Mouse (Mus musculus): ENCODE results near the gene Plcg1. TPM values are rescaled to one million over a fixed set of nuclear protein-coding genes. Genes with fewer than 3 reads are reported as not detected.

Plcg1 gene
- total and polyA plus RNA-seq, 2 experiments from 2014 or later = 21.6 to 53.4 TPM

DNA sequence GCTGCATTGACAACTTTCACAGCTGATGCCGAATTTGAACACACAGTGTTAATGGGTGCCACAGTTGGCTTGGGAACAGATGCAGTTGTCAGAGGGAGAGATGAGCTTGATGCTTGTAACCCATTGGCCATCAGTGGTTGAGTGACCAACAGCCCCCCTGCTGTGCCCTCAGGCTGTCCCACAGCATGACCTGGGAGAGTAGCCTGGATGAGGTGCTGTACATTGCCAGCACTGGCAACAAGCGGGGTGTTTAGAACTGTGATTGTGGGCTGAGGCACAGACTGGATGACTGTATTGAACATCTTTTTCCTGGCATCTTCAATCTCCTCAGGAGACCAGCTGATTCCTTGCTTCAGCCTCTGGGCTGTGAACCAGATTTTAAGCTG is 49.7 kb downstream of the Plcg1 start:
- TF ChIP-seq EP300 (IDR thresholded peaks at IDR 0.05; ENCODE audit: low read depth) = no peak
- no peak overlapping the region for H3K27ac ChIP-seq (ENCODE audit: low read depth)
- peaks cover 35% of the 10 kb centered on the region for H3K36me3 ChIP-seq (replicated peaks; ENCODE audit: control insufficient read depth, insufficient read depth, low read length)
- H3K4me2 ChIP-seq (ENCODE audit: low read depth, low read length) = no peak overlapping the region
- no peak for ATAC-seq (ENCODE audit: insufficient read depth, low read depth)
- peaks cover 5% of the 10 kb centered on the region; the same call in 1 of the 2 replicates for H3K4me1 ChIP-seq (ENCODE audit: control insufficient read depth, insufficient read depth)
- 98% methylated on average over 2 of the region's 2 CpGs for WGBS
- no peak overlapping the region for H3K9ac ChIP-seq (replicated peaks; ENCODE audit: low read depth, low read length)
- H3K4me3 ChIP-seq (ENCODE audit: low read depth, low read length) = no peak overlapping the region
- H3K9me3 ChIP-seq (replicated peaks; ENCODE audit: control insufficient read depth, low read length) = no peaks in the 10 kb centered on the region
- DNase-seq (ENCODE audit: low spot score) = no peak
- no peaks in the 10 kb centered on the region for H3K27me3 ChIP-seq (ENCODE audit: control insufficient read depth, insufficient read depth, low read length)

DNA sequence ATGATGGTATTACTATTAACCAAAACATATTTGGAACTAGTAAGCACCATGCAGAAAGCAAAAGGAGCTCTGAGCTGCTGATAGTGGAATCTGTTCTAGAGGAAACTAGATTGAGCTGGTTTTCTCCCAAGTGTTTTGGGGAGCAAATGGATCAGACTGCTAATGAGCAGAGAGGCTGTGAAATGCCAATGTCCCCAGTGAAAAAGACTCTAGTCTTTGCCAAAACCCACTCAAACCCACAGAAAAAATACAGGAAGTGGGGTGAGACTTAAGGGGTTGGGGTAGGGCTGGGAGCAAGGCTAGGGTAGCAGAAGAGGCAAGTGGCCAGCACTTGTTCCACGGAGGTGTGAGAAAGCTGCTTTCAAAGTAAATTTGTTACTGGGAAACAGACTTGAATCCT is 55.2 kb downstream of the Plcg1 start:
- Histone ChIP-seq H3K4me3 (ENCODE audit: low read depth, low read length) (no peak overlapping the region), H3K9me3 (replicated peaks; ENCODE audit: control insufficient read depth, low read length) (no peaks in the 10 kb centered on the region), H3K36me3 (replicated peaks; ENCODE audit: control insufficient read depth, insufficient read depth, low read length) (peaks cover 7% of the 10 kb centered on the region), H3K27ac (ENCODE audit: low read depth) (no peak overlapping the region), H3K9ac (replicated peaks; ENCODE audit: low read depth, low read length) (no peak overlapping the region), H3K4me1 (ENCODE audit: control insufficient read depth, insufficient read depth) (peaks cover 10% of the 10 kb centered on the region; the same call in 1 of the 2 replicates), H3K4me2 (ENCODE audit: low read depth, low read length) (no peak overlapping the region), H3K27me3 (ENCODE audit: control insufficient read depth, insufficient read depth, low read length) (no peaks in the 10 kb centered on the region)
- DNase-seq (ENCODE audit: low spot score) (no peak), ATAC-seq (ENCODE audit: insufficient read depth, low read depth) (no peak)
- 81% methylated on average over 1 of the region's 1 CpGs for WGBS
- TF ChIP-seq CTCF (IDR thresholded peaks at IDR 0.05; ENCODE audit: low read depth) (no peak), EP300 (IDR thresholded peaks at IDR 0.05; ENCODE audit: low read depth) (no peak)

DNA sequence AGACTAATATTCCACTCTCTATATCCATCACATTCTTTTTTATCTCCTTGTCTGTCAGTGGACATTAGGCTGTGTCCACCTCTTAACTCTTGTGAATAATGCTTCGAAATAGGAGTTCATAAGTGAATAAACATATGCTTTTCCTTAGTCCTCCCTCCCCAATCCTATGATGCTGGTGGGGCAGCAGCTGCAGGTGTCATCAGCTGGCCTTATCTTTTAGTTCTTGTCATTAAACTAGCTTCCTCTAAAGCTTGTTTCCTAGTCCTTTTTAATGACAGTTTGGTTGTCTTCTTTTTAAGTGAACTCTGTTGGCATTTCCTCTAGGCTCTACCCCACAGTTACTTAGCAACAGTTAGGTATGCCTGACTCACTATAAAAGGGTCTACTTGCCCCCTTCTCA is 57.9 kb downstream of the Plcg1 start:
- Histone ChIP-seq H3K9me3 (replicated peaks; ENCODE audit: control insufficient read depth, low read length) (no peaks in the 10 kb centered on the region), H3K27ac (ENCODE audit: low read depth) (no peak overlapping the region), H3K9ac (replicated peaks; ENCODE audit: low read depth, low read length) (no peak overlapping the region), H3K4me2 (ENCODE audit: low read depth, low read length) (no peak overlapping the region), H3K27me3 (ENCODE audit: control insufficient read depth, insufficient read depth, low read length) (no peaks in the 10 kb centered on the region), H3K4me3 (ENCODE audit: low read depth, low read length) (no peak overlapping the region), H3K4me1 (ENCODE audit: control insufficient read depth, insufficient read depth) (peaks cover 10% of the 10 kb centered on the region; the same call in 1 of the 2 replicates), H3K36me3 (replicated peaks; ENCODE audit: control insufficient read depth, insufficient read depth, low read length) (no peaks in the 10 kb centered on the region)
- no peak for ATAC-seq (ENCODE audit: insufficient read depth, low read depth)
- TF ChIP-seq EP300 (IDR thresholded peaks at IDR 0.05; ENCODE audit: low read depth) (no peak), CTCF (IDR thresholded peaks at IDR 0.05; ENCODE audit: low read depth) (no peak)
- DNase-seq (ENCODE audit: low spot score) = no peak
- 76% methylated on average over 1 of the region's 1 CpGs for WGBS

DNA sequence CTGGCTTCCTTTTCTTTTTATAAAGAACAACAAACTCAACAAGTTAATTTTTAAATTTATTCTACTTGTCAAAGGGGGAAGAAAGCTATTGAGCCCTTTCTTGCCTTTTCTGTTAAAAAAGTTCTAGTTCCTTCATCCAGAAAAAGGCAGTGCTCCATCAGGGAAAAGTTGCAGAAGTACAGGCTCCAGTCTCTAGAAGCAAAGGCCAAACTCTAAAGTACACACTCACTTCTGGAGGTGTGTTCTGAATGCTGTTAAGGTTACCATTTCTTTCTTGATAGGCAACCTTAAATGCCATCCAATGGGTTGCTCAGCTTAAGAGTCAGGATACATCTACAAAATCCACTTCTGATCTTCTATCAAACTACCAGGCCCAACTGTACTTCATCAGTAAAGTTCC is 58.6 kb downstream of the Plcg1 start:
- no peak overlapping the region for H3K4me2 ChIP-seq (ENCODE audit: low read depth, low read length)
- H3K9me3 ChIP-seq (replicated peaks; ENCODE audit: control insufficient read depth, low read length) = no peaks in the 10 kb centered on the region
- TF ChIP-seq EP300 (IDR thresholded peaks at IDR 0.05; ENCODE audit: low read depth) = no peak
- no peak for TF ChIP-seq CTCF (IDR thresholded peaks at IDR 0.05; ENCODE audit: low read depth)
- no peak for DNase-seq (ENCODE audit: low spot score)
- H3K9ac ChIP-seq (replicated peaks; ENCODE audit: low read depth, low read length) = no peak overlapping the region
- no peak overlapping the region for H3K27ac ChIP-seq (ENCODE audit: low read depth)
- H3K4me1 ChIP-seq (ENCODE audit: control insufficient read depth, insufficient read depth) = peaks cover 10% of the 10 kb centered on the region; the same call in 1 of the 2 replicates
- H3K27me3 ChIP-seq (ENCODE audit: control insufficient read depth, insufficient read depth, low read length) = no peaks in the 10 kb centered on the region
- H3K4me3 ChIP-seq (ENCODE audit: low read depth, low read length) = no peak overlapping the region
- no peaks in the 10 kb centered on the region for H3K36me3 ChIP-seq (replicated peaks; ENCODE audit: control insufficient read depth, insufficient read depth, low read length)
- no peak for ATAC-seq (ENCODE audit: insufficient read depth, low read depth)

DNA sequence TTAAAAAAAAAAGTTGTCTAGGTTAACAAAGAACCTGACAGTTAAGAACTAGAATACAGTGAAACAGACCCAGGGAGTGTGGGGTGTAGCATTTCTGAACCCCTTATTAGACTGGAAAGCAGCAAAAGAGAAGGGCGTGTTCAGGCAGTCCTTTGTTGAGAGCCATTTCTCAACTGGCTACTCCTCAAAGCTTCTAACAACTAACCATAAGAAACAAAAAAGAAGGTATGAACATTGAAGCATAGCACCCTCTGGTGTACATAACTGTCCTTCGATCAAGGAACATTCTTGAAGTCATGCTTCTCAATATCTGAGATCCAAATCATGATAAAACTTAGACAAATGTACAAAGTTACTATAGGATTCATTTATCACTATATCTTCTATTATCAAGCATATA is 62.0 kb downstream of the Plcg1 start:
- Histone ChIP-seq H3K4me3 (ENCODE audit: low read depth, low read length) (no peak overlapping the region), H3K9me3 (replicated peaks; ENCODE audit: control insufficient read depth, low read length) (no peaks in the 10 kb centered on the region), H3K27me3 (ENCODE audit: control insufficient read depth, insufficient read depth, low read length) (no peaks in the 10 kb centered on the region), H3K36me3 (replicated peaks; ENCODE audit: control insufficient read depth, insufficient read depth, low read length) (no peaks in the 10 kb centered on the region), H3K4me2 (ENCODE audit: low read depth, low read length) (no peak overlapping the region), H3K4me1 (ENCODE audit: control insufficient read depth, insufficient read depth) (peaks cover 6% of the 10 kb centered on the region), H3K9ac (replicated peaks; ENCODE audit: low read depth, low read length) (no peak overlapping the region), H3K27ac (ENCODE audit: low read depth) (no peak overlapping the region)
- ATAC-seq (ENCODE audit: insufficient read depth, low read depth) (no peak), DNase-seq (ENCODE audit: low spot score) (no peak)
- WGBS = 74% methylated on average over 2 of the region's 2 CpGs
- peak; percentile 30; the same call in 1 of the 2 replicates for TF ChIP-seq CTCF (IDR thresholded peaks at IDR 0.05; ENCODE audit: low read depth)
- no peak for TF ChIP-seq EP300 (IDR thresholded peaks at IDR 0.05; ENCODE audit: low read depth)

DNA sequence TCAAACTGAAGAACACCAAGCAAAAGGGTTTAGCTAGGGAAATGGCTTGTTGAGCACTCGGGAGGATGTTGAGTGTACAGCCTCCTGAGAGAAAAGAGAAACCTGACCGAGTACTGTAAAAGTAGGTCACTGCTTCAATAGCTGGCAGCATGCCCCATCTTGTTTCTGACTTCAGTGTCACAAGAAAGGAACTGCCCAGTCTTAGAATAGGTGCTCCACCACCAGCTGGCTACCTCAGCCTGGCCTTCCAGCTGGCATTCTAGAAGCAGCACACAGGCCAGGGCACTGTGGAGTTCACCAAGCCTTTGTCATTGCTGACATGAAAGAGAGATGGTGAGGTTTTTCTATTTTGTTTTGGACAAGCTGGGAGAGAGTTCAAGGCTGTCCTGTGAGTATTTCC is 65.9 kb downstream of the Plcg1 start:
- H3K9ac ChIP-seq (replicated peaks; ENCODE audit: low read depth, low read length) = no peak overlapping the region
- H3K36me3 ChIP-seq (replicated peaks; ENCODE audit: control insufficient read depth, insufficient read depth, low read length) = no peaks in the 10 kb centered on the region
- WGBS = 52% methylated on average over 2 of the region's 2 CpGs
- H3K9me3 ChIP-seq (replicated peaks; ENCODE audit: control insufficient read depth, low read length) = no peaks in the 10 kb centered on the region
- ATAC-seq (ENCODE audit: insufficient read depth, low read depth) (no peak; the same call in 1 of the 2 replicates), DNase-seq (ENCODE audit: low spot score) (no peak)
- H3K27ac ChIP-seq (ENCODE audit: low read depth) = 0 out of 2 replicates have a peak overlapping the region, but pooled peaks have one; percentile 26
- no peak overlapping the region for H3K4me2 ChIP-seq (ENCODE audit: low read depth, low read length)
- H3K4me1 ChIP-seq (ENCODE audit: control insufficient read depth, insufficient read depth) = peaks cover 6% of the 10 kb centered on the region
- H3K4me3 ChIP-seq (ENCODE audit: low read depth, low read length) = no peak overlapping the region
- no peaks in the 10 kb centered on the region for H3K27me3 ChIP-seq (ENCODE audit: control insufficient read depth, insufficient read depth, low read length)
- no peak for TF ChIP-seq EP300 (IDR thresholded peaks at IDR 0.05; ENCODE audit: low read depth)
- TF ChIP-seq CTCF (IDR thresholded peaks at IDR 0.05; ENCODE audit: low read depth) = no peak

Measured in heart, postnatal 0 days (tissue).